Mouse (Mus musculus): ENCODE data around the gene Prkg1.

DNA sequence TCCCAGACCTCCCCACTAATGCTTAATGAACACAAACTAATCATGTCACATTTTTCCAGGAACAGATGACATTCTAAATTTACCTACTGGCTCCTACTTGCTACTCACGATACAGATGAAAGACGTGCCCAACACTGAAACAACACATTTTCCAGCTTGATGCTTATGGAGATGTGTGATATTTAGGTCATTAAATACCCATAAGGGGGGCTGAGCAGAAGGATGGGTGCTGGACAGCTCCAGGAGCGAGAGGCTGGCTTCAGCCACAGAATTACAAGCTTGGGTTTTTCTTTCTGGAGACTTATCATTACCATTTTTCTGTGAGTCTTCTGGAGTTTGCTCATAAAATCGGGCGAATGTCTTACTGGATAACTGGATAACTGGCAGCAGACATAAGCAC is 958.6 kb downstream of the Prkg1 start:
- TF ChIP-seq POLR2A (IDR thresholded peaks at IDR 0.05; ENCODE audit: extremely low read depth, insufficient read depth, low read length) (no peak), CTCF (IDR thresholded peaks at IDR 0.05; ENCODE audit: low read depth, low read length) (no peak)
